Mouse (Mus musculus) hindbrain, postnatal 0 days (tissue): Measurements from ENCODE around the gene Cnbp. TPM values are rescaled to one million over a fixed set of nuclear protein-coding genes. Genes with fewer than 3 reads are reported as not detected.
A peak's percentile ranks its signal among the peaks of the same experiment; 100 is the strongest.

Experiments used
- ATAC-seq: fragments of 200-750 bp; cut with Nextera tagmentation; 2 replicates; pipeline ENCODE4 v1.8.0; 2017; ENCODE audit warnings: mild to moderate bottlenecking, moderate TSS enrichment, moderate library complexity
- DNase-seq: peaks from one replicate; pipeline ENCODE4 v3.0.0-alpha.2; 2015; ENCODE audit warnings: low spot score
- H3K27ac ChIP-seq: fragments of 300-500 bp; sonication (generic); 2 replicates; pipeline ENCODE4 v1.5.1; 2014; ENCODE audit warnings: mild to moderate bottlenecking
- H3K27me3 ChIP-seq: fragments of 300-500 bp; sonication (generic); 2 replicates; pipeline ENCODE4 v1.6.1; 2014; ENCODE audit warnings: low read length, mixed read lengths; ENCODE audit not compliant: insufficient read depth
- H3K36me3 ChIP-seq: fragments of 300-500 bp; sonication (generic); 2 replicates; pipeline ENCODE4 v1.6.1; 2014; ENCODE audit warnings: low read length, mixed read lengths; ENCODE audit not compliant: insufficient read depth
- H3K4me1 ChIP-seq: fragments of 300-500 bp; sonication (generic); 2 replicates; pipeline ENCODE4 v1.6.1; 2014; ENCODE audit warnings: antibody characterized with exemption, low read length, mixed read lengths; ENCODE audit not compliant: insufficient read depth
- H3K4me2 ChIP-seq: fragments of 300-500 bp; sonication (generic); 2 replicates; pipeline ENCODE4 v1.6.1; 2014; ENCODE audit warnings: low read depth, mild to moderate bottlenecking, low read length, moderate library complexity, mixed read lengths
- H3K4me3 ChIP-seq: fragments of 300-500 bp; sonication (generic); 2 replicates; pipeline ENCODE4 v1.5.1; 2014; ENCODE audit warnings: low read length
- H3K9ac ChIP-seq: fragments of 300-500 bp; sonication (generic); replicated peaks from 2 replicates; pipeline ENCODE4 v1.6.1; 2014; ENCODE audit warnings: mild to moderate bottlenecking, low read length, moderate library complexity, mixed read lengths
- H3K9me3 ChIP-seq: fragments of 300-500 bp; sonication (generic); 2 replicates; pipeline ENCODE4 v1.6.1; 2016; ENCODE audit warnings: low read length, mixed read lengths
- CTCF ChIP-seq: IDR thresholded peaks from 2 replicates; pipeline ENCODE4 v1.5.1; 2016; ENCODE audit warnings: antibody characterized with exemption, control low read depth, low read depth
- WGBS: fragments of 180-500 bp; shearing (Covaris S2); extraction: QIAGEN DNeasy Blood & Tissue Kit; methylation state at CpG from one replicate; pipeline ENCODE4 v1.1.7; 2014; 5-methylcytosine and 5-hydroxymethylcytosine counted together
- polyA plus RNA-seq: library from polyadenylated mRNA; unstranded; fragments of >200 nt; fragmentation: Nextera tagmentation; extraction: Ambion mirVana; gene quantifications from 2 replicates; pipeline ENCODE4 v1.2.1, GENCODE M21; 2015
- total RNA-seq: library from RNA; depleted of rRNA; stranded (reverse); fragments of >200 nt; gene quantifications from 2 replicates; pipeline ENCODE4 v1.2.3, GENCODE M21; 2014

Gene Cnbp
- total and polyA plus RNA-seq, 2 experiments from 2014 or later = 209 to 660 TPM

DNA sequence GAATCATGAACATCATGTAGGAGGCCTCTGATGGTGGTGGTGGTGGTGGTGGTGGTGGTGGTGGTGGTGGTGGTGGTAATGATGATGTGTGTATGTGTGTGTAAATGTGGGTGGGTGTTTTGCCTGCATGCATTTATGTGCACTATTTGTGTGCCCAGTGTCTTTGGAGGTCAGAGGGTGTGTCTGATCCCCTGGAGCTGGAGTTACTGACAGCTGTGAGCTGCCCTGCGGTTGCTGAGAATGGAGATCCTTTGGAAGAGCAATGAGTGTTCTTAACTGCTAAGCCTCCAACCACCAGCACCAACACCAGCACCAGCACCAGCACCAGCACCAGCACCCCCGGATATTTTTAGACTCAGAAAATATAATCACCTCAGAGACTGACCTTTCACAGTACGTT is 31.3 kb upstream of the Cnbp start:
- Histone ChIP-seq H3K27ac (no peak overlapping the region), H3K4me1 (no peaks in the 10 kb centered on the region; the same call in 1 of the 2 replicates), H3K4me3 (no peak overlapping the region), H3K27me3 (no peaks in the 10 kb centered on the region), H3K9me3 (no peaks in the 10 kb centered on the region), H3K4me2 (no peak overlapping the region), H3K36me3 (no peaks in the 10 kb centered on the region), H3K9ac (no peak overlapping the region)
- no peak for TF ChIP-seq CTCF
- WGBS = 87% methylated on average over 3 of the region's 3 CpGs
- ATAC-seq (no peak), DNase-seq (no peak)

DNA sequence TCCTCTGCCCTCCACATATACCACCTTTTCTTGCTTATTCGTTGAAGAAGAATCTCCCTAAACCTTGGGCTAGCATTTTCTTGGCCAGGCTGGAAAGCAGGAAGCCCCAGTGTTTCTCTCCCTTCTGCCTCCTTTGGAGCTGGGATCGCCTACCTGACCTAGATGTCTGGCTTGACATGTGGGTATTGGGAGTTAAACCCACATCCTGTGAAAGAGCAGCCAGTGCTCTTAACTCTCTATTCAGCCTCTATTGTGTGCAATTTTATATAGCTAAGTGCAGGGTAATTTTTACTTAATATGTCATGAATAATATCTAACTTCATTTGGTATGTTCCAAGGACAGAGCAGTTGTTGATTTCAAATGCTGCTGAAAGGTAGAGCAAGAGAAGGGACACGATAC is 28.7 kb upstream of the Cnbp start:
- H3K36me3 ChIP-seq = no peaks in the 10 kb centered on the region

DNA sequence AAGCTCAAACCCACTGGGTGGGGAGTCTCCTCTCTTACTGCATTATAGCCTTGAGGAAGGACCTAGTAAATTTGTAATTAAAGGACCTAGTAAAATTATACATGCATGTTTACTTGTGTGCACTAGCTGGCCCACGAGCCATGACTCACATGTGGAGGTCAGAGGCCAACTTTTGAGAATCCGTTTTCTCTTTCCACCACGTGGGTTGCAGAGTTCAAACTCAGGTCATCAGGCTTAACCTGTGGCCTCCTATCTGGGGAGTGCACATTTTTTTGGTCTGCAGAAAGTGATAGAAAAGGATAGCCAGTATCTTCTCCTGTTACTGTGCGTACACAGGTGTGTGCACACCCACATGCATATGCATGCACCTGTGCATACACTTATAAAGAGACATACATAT is 28.1 kb upstream of the Cnbp start:
- no peak for ATAC-seq
- no peak for DNase-seq
- Histone ChIP-seq H3K4me1 (no peaks in the 10 kb centered on the region; the same call in 1 of the 2 replicates), H3K9ac (no peak overlapping the region), H3K4me3 (no peak overlapping the region), H3K27me3 (no peaks in the 10 kb centered on the region), H3K27ac (no peak overlapping the region), H3K9me3 (no peaks in the 10 kb centered on the region), H3K36me3 (no peaks in the 10 kb centered on the region), H3K4me2 (no peak overlapping the region)
- WGBS = 58% methylated on average over 4 of the region's 4 CpGs
- TF ChIP-seq CTCF = no peak

More for the DNA sequence above, 28.7 kb upstream of the Cnbp start:
- WGBS = 75% methylated on average over 3 of the region's 3 CpGs
- H3K4me3 ChIP-seq = no peak overlapping the region
- H3K27me3 ChIP-seq = no peaks in the 10 kb centered on the region
- H3K27ac ChIP-seq = no peak overlapping the region
- H3K9ac ChIP-seq = no peak overlapping the region
- DNase-seq (no peak), ATAC-seq (no peak)
- TF ChIP-seq CTCF = no peak
- H3K9me3 ChIP-seq = no peaks in the 10 kb centered on the region
- no peak overlapping the region for H3K4me2 ChIP-seq
- no peaks in the 10 kb centered on the region; the same call in 1 of the 2 replicates for H3K4me1 ChIP-seq

DNA sequence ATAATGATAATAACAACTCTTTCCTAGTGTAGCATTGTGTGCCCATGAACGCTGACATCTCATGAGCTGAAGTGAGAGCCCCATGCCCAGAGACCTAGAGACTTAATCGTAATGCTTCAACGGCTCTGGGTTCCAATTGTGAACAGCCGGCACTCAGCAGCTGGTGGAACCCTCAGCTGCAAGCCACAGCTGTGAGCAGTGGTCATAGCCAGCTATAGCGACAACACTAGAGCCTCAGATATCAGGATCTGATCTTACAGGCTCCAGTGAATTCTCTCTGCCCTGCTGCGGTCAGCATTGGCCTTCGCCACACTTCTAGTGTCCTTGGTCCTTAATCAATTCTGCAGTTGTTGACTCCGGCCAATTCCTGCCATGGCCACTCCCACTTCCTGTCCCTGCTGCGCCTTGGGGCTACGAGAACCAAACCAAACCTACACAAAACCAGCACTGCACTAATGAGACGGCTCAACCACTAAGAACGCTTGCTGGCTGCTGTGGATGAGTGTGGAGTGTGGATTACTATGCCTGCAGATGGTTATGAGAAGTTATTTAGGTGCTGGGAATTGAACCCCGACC is 25.2 kb upstream of the Cnbp start:
- 81% methylated on average over 13 of the region's 13 CpGs for WGBS
- Histone ChIP-seq H3K4me3 (no peak overlapping the region), H3K9me3 (no peaks in the 10 kb centered on the region), H3K27me3 (no peaks in the 10 kb centered on the region), H3K36me3 (no peaks in the 10 kb centered on the region), H3K4me1 (no peaks in the 10 kb centered on the region), H3K9ac (no peak overlapping the region), H3K27ac (no peak overlapping the region), H3K4me2 (no peak overlapping the region)
- TF ChIP-seq CTCF = no peak
- no peak for ATAC-seq
- DNase-seq = no peak

DNA sequence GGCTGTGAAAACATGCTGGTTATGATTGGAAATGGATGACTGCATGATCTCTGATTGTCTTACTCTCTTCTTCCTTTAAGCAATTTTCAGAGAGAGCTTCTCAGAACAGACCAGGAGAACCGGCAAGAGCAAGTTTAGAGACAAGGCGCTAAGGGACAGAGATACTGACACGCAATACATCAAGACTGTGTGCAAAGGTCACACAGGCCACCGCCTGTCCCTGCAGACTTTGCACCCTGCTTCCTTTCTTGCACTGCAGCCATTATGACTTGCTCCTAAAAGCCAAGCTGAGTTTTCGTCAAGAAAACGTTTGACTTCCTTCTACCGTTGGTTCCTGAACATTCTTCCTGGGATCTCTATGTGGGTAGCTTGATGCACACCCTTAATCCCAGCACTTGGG is 24.7 kb upstream of the Cnbp start:
- no peak overlapping the region for H3K4me3 ChIP-seq
- H3K4me2 ChIP-seq = no peak overlapping the region
- H3K36me3 ChIP-seq = no peaks in the 10 kb centered on the region
- no peak for DNase-seq
- H3K4me1 ChIP-seq = no peaks in the 10 kb centered on the region
- no peaks in the 10 kb centered on the region for H3K27me3 ChIP-seq
- no peaks in the 10 kb centered on the region for H3K9me3 ChIP-seq
- TF ChIP-seq CTCF = no peak
- 89% methylated on average over 7 of the region's 7 CpGs for whole genome bisulfite sequencing
- ATAC-seq = no peak
- H3K27ac ChIP-seq = no peak overlapping the region
- H3K9ac ChIP-seq = no peak overlapping the region

DNA sequence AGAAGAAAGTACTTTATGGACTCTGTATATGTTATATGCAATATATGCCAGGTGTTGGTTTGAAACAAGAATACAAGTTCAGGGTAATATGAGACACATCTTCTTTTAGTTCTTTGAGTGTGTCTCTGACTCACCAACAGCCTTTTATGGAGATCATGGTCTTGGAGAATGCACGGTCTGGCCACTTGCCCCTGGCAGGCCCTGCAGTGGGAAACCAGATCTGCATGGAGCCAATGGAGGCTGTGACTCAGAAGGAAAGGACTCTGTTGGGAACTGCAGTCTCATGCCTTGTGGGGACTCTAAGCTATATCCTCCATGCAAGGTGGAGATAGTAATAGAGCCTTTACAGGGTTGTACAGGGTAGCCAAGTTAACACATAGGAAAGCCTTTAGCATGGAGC is 24.2 kb upstream of the Cnbp start:
- ATAC-seq = no peak
- Histone ChIP-seq H3K36me3 (no peaks in the 10 kb centered on the region), H3K4me3 (no peak overlapping the region), H3K27me3 (no peaks in the 10 kb centered on the region), H3K27ac (no peak overlapping the region), H3K4me2 (no peak overlapping the region), H3K9me3 (no peaks in the 10 kb centered on the region), H3K9ac (no peak overlapping the region), H3K4me1 (no peaks in the 10 kb centered on the region)
- WGBS = 85% methylated on average over 1 of the region's 1 CpGs
- TF ChIP-seq CTCF = no peak
- no peak for DNase-seq

DNA sequence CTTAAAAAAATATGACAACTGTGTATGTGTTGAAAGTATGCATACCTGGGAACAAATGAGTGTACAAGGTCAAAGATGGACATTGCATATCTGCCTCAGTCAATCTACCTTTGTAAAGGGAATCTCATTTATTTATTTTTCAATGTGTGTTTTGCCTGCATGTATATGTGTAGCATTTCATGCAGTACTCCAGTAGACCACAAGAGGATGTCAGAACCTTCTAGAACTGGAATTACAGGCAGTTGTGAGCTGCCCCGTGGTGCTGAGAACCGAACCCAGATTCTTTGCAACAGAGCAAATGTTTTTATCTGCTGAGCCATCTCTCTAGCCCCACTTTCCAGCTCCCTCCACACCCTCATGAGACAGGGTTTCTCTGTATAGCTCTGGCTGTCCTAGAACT is 23.1 kb upstream of the Cnbp start:
- DNase-seq (no peak), ATAC-seq (no peak)
- no peaks in the 10 kb centered on the region for H3K4me1 ChIP-seq
- H3K9ac ChIP-seq = no peak overlapping the region
- no peak overlapping the region for H3K4me3 ChIP-seq
- no peaks in the 10 kb centered on the region for H3K36me3 ChIP-seq
- no peaks in the 10 kb centered on the region for H3K9me3 ChIP-seq
- TF ChIP-seq CTCF = 0 out of 2 replicates have a peak, but pooled peaks have one; percentile 4
- no peaks in the 10 kb centered on the region for H3K27me3 ChIP-seq
- H3K4me2 ChIP-seq = no peak overlapping the region
- 89% methylated on average over 2 of the region's 2 CpGs for WGBS
- H3K27ac ChIP-seq = no peak overlapping the region
